Mouse (Mus musculus): ENCODE measurements around the gene Cstf3. TPM values are rescaled to one million over a fixed set of nuclear protein-coding genes. Genes with fewer than 3 reads are reported as not detected.
A peak's percentile ranks its signal among the peaks of the same experiment; 100 is the strongest.

The Cstf3 gene
- polyA plus RNA-seq, 1 experiment from 2014 or later: 49.2 TPM

DNA sequence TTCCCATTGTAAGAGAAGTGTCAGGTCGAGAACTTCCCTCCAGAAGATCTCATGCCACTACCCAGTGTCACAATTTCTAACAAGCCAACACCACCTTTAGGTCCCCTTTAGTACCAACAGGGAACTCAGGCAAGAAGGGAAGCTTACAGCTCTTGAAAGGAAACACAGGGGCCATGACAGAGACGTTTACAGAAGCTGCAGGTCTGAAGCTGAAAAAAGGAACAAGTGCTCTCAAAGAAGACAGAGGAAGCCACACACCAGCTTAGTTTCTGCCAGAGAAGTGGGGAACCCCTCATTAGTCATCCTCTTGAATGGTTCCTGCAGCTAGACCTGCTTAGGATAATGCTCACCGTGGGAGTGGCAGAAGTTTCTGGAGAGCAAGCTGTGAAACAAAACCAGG lies 96.9 kb downstream of the Cstf3 start:
- 56% methylated on average over 3 of the region's 3 CpGs for WGBS
- H3K9ac ChIP-seq: no peak overlapping the region

DNA sequence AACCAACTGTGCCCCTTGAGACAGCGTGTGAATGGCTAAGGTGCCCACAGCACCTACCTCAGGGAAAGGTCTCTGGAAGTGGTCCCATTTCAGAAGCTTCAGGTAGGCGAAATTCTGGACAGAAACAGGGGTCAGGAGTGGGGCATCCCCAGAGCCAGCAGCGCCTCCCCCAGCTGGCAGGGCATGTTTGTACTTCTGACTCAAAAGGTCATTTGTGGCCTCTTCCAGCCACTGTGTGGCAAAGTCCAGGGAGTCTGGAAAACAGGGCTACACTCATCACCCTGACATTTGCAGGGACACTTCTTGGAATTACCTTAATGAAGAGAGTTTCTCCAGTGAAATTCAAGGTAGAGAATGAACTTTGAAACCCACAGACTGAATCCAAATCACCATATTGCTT lies 98.0 kb downstream of the Cstf3 start:
- no peak for ATAC-seq (ENCODE audit: extremely low read depth, insufficient number of reproducible peaks, low FRiP score, low TSS enrichment)
- Histone ChIP-seq H3K27me3 (replicated peaks) (no peaks in the 10 kb centered on the region), H3K9me3 (no peaks in the 10 kb centered on the region), H3K4me3 (no peak overlapping the region), H3K4me2 (no peak overlapping the region), H3K9ac (no peak overlapping the region), H3K27ac (replicated peaks) (no peak overlapping the region), H3K4me1 (peaks cover 23% of the 10 kb centered on the region), H3K36me3 (peaks cover 9% of the 10 kb centered on the region)
- WGBS: 71% methylated on average over 3 of the region's 3 CpGs

More for the DNA sequence above, 96.9 kb downstream of the Cstf3 start:
- Histone ChIP-seq H3K4me2 (no peak overlapping the region), H3K27ac (replicated peaks) (no peak overlapping the region), H3K9me3 (no peaks in the 10 kb centered on the region), H3K4me3 (no peak overlapping the region), H3K36me3 (peaks cover 15% of the 10 kb centered on the region), H3K27me3 (replicated peaks) (no peaks in the 10 kb centered on the region), H3K4me1 (peaks cover 15% of the 10 kb centered on the region)
- no peak for ATAC-seq (ENCODE audit: extremely low read depth, insufficient number of reproducible peaks, low FRiP score, low TSS enrichment)

DNA sequence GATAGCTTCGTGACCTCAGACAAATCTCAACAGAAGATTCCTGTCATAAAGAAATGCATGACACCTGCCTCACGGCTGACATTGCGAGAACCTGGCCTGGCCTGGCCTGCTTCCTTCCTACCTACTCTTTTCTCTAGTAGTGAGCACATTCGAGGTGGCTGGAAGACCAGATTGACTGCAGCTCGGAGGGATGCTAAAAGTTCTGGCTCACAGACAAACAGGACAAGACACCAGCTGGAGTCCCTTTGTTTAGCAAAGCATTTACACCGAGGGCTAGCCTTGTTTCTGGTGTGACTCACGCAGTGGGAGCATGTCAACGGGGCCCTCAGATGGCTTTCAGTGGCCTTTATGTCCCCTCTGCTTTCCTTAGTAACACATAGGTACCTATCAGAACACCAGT lies 98.4 kb downstream of the Cstf3 start:
- Histone ChIP-seq H3K36me3 (peaks cover 5% of the 10 kb centered on the region), H3K9ac (no peak overlapping the region), H3K4me1 (peaks cover 23% of the 10 kb centered on the region), H3K27me3 (replicated peaks) (no peaks in the 10 kb centered on the region), H3K4me3 (no peak overlapping the region), H3K9me3 (no peaks in the 10 kb centered on the region), H3K4me2 (no peak overlapping the region), H3K27ac (replicated peaks) (no peak overlapping the region)
- WGBS: 76% methylated on average over 8 of the region's 8 CpGs
- ATAC-seq (ENCODE audit: extremely low read depth, insufficient number of reproducible peaks, low FRiP score, low TSS enrichment): no peak

DNA sequence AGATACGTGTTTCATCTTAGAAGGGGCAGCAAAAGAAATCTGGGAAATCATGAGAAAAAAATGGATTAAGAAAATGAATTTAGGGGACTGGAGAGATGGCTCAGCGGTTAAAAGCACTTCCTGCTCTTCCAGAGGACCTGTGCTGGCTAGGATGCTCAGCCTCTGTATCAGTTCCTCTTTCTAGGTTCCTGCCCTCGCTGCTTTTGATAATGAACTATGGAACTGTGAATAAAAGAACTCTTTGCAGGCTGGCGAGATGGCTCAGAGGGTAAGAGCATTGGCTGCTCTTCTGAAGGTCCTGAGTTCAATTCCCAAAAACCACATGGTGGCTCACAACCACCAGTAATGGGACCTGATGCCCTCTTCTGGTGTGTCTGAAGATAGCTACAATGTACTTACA lies 100.4 kb downstream of the Cstf3 start:
- Histone ChIP-seq H3K36me3 (no peaks in the 10 kb centered on the region), H3K9ac (no peak overlapping the region), H3K4me3 (no peak overlapping the region), H3K4me2 (no peak overlapping the region), H3K27ac (replicated peaks) (no peak overlapping the region), H3K27me3 (replicated peaks) (no peaks in the 10 kb centered on the region), H3K9me3 (no peaks in the 10 kb centered on the region), H3K4me1 (peaks cover 17% of the 10 kb centered on the region)
- WGBS: 75% methylated on average over 4 of the region's 4 CpGs
- no peak for ATAC-seq (ENCODE audit: extremely low read depth, insufficient number of reproducible peaks, low FRiP score, low TSS enrichment)

DNA sequence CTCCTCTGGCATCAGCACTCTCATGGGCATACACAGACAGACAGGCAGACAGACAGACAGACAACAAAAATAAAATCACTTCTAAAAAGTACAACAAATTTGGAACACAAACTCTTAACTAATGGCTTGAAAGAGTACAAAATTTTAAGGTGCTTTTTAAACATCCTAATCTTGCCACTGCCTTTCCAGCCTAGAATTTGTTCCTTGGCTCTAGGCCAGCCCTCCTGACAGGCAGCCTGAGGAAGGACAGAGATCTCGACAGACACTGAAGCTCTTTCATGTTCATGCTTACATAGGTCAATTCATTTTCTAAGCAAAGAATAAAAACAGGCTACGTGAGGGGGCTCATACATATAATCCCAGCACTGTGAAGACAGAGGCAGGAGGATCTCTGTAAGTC lies 102.2 kb downstream of the Cstf3 start:
- Histone ChIP-seq H3K27ac (replicated peaks) (no peak overlapping the region), H3K9ac (no peak overlapping the region), H3K9me3 (no peaks in the 10 kb centered on the region), H3K4me2 (no peak overlapping the region), H3K36me3 (peaks cover 4% of the 10 kb centered on the region; the same call in 1 of the 2 replicates), H3K4me1 (peaks cover 17% of the 10 kb centered on the region), H3K27me3 (replicated peaks) (no peaks in the 10 kb centered on the region), H3K4me3 (no peak overlapping the region)
- ATAC-seq (ENCODE audit: extremely low read depth, insufficient number of reproducible peaks, low FRiP score, low TSS enrichment): no peak
- 43% methylated on average over 2 of the region's 2 CpGs for WGBS

DNA sequence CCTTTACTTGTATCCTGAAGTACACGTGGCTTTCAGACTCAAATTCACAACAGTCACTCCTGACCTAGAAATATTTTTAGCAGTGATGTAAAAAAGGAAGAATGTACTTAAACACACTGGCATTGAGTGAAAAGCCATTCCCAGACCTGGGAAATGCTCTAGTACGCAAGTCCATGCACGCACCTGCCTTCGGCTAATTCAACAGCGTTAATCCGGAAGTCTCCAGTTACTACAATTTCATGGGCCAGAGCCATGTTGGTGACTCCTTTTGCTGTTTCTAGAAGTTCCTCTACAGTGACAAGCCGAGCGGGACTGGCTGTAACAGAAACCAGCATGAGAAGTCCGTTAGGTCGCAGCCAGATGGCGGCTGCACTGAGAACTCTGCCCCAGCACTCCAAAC lies 109.3 kb downstream of the Cstf3 start:
- no peak for ATAC-seq (ENCODE audit: extremely low read depth, insufficient number of reproducible peaks, low FRiP score, low TSS enrichment)
- WGBS: 78% methylated on average over 11 of the region's 11 CpGs
- H3K27ac ChIP-seq (replicated peaks): no peak overlapping the region
- H3K4me2 ChIP-seq: no peak overlapping the region
- H3K4me1 ChIP-seq: no peaks in the 10 kb centered on the region
- no peaks in the 10 kb centered on the region for H3K27me3 ChIP-seq (replicated peaks)
- H3K9ac ChIP-seq: no peak overlapping the region
- no peaks in the 10 kb centered on the region for H3K9me3 ChIP-seq
- no peak overlapping the region for H3K4me3 ChIP-seq
- H3K36me3 ChIP-seq: peaks cover 10% of the 10 kb centered on the region

DNA sequence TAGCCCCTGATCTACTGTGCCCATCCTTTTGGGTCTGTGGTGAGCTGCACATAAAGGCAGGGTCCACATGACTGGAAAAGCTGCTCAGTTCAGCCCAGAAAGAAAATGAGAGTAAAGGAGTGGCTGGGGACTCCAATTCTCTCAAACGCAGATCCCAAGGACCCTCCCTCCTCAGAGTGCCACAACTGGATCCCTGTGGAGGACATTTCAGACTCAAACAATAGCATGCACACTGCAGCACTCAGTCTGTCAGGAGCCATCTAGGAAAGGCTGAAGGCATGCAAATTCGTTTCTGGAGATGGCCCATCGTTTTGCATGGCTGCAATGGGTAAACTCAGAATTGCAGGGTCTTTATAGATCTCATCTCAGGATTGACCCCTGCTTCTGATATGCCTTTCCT lies 112.8 kb downstream of the Cstf3 start:
- Histone ChIP-seq H3K4me1 (no peaks in the 10 kb centered on the region), H3K4me3 (no peak overlapping the region), H3K27me3 (replicated peaks) (no peaks in the 10 kb centered on the region), H3K4me2 (no peak overlapping the region), H3K36me3 (peaks cover 19% of the 10 kb centered on the region), H3K27ac (replicated peaks) (no peak overlapping the region), H3K9me3 (no peaks in the 10 kb centered on the region), H3K9ac (no peak overlapping the region)
- no peak for ATAC-seq (ENCODE audit: extremely low read depth, insufficient number of reproducible peaks, low FRiP score, low TSS enrichment)
- WGBS: 76% methylated on average over 3 of the region's 3 CpGs

DNA sequence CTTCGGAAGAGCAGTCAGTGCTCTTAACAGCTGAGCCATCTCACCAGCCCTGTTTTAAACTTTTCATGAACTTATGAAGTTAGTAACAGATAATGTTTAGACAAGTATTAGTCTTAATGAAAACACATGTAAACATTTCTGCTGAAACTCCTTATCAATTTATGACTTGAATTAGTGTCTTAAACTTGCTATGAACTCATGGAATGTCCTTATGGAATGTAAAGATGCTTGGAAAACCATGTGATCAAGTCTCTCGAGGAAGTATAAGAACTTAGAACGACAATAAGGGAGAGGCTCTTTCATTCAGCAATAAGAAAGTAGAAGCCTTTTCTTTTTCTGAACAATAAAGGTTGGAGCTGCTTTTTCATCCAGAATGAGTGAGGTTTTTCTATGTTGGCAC lies 114.0 kb downstream of the Cstf3 start:
- Histone ChIP-seq H3K4me1 (no peaks in the 10 kb centered on the region), H3K9me3 (no peaks in the 10 kb centered on the region), H3K36me3 (peaks cover 19% of the 10 kb centered on the region), H3K4me3 (no peak overlapping the region), H3K27me3 (replicated peaks) (no peaks in the 10 kb centered on the region), H3K9ac (no peak overlapping the region), H3K4me2 (no peak overlapping the region), H3K27ac (replicated peaks) (no peak overlapping the region)
- no peak for ATAC-seq (ENCODE audit: extremely low read depth, insufficient number of reproducible peaks, low FRiP score, low TSS enrichment)
- 71% methylated on average over 3 of the region's 3 CpGs for WGBS

DNA sequence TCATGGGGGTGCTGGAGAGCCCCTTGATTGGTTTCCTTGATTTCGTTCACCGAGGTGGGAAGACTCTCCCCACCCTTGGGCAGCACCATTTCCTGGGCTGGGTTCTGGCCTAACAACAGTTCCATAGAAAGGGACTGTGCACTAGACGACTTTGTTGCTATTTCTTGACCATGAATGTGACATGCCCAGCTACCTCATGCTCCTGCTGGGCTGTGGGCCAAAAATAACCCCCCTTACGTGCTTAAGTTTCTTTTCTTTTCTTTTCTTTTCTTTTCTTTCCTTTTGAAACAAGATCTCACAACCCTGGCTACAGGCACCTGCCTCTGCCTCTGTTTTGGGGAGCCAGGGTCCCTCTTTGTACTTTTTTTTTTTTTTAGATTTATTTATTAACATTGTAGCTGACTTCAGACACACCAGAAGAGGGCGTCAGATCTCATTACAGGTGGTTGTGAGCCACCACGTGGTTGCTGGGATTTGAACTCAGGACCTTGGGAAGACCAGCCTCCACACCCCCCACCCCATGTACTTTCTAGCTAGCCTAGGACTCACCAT lies 119.5 kb downstream of the Cstf3 start:
- no peak for ATAC-seq (ENCODE audit: extremely low read depth, insufficient number of reproducible peaks, low FRiP score, low TSS enrichment)
- H3K9ac ChIP-seq: no peak overlapping the region

DNA sequence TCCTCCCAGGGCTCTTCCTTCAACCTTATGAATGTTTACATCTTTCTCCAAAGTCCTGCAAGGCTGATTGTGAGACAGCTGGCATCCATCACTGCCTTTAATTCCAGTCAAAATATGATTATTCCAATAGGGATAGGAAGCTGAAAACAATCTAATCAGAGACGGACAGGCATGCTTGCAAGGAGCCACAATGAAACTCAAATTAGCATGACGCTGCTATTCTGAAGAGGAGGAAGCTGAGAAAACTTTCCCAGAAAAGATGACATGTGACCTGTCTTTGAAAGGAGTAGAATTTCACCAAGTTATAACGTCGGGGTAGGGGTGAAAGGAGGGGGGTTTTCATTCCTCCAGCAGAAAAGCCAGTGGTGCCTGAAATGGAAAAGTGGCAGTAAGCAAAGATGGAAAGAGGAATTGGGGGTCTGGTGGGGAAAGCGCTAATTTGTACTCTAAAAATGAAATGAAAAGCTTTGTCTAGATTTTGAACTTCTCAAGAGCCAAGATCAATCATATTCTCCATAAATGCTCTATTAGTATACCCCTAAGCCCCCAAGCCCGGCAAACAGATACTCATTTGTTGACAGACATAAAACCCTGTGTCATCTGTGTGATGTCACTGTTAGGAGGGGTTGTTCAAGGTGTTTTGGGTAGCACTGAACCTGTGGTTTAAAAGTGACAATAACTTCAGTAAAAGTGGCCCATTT lies 120.5 kb downstream of the Cstf3 start:
- Histone ChIP-seq H3K4me3 (peak overlapping the region; percentile 83), H3K9me3 (no peaks in the 10 kb centered on the region), H3K4me1 (peaks cover 26% of the 10 kb centered on the region), H3K27me3 (replicated peaks) (peaks cover 5% of the 10 kb centered on the region; the same call in 1 of the 2 replicates), H3K27ac (replicated peaks) (no peak overlapping the region), H3K4me2 (peak overlapping the region; percentile 83), H3K36me3 (0 out of 2 replicates have a peak, but pooled peaks cover 2% of the 10 kb centered on the region), H3K9ac (no peak overlapping the region)
- 40% methylated on average over 6 of the region's 6 CpGs for WGBS
- ATAC-seq (ENCODE audit: extremely low read depth, insufficient number of reproducible peaks, low FRiP score, low TSS enrichment): no peak

More for the DNA sequence above, 119.5 kb downstream of the Cstf3 start:
- no peak overlapping the region for H3K27ac ChIP-seq (replicated peaks)
- peaks cover 26% of the 10 kb centered on the region for H3K4me1 ChIP-seq
- 38% methylated on average over 6 of the region's 6 CpGs for WGBS
- H3K27me3 ChIP-seq (replicated peaks): peaks cover 5% of the 10 kb centered on the region; the same call in 1 of the 2 replicates
- peaks cover 12% of the 10 kb centered on the region for H3K36me3 ChIP-seq
- H3K9me3 ChIP-seq: no peaks in the 10 kb centered on the region
- H3K4me2 ChIP-seq: no peak overlapping the region
- no peak overlapping the region for H3K4me3 ChIP-seq

DNA sequence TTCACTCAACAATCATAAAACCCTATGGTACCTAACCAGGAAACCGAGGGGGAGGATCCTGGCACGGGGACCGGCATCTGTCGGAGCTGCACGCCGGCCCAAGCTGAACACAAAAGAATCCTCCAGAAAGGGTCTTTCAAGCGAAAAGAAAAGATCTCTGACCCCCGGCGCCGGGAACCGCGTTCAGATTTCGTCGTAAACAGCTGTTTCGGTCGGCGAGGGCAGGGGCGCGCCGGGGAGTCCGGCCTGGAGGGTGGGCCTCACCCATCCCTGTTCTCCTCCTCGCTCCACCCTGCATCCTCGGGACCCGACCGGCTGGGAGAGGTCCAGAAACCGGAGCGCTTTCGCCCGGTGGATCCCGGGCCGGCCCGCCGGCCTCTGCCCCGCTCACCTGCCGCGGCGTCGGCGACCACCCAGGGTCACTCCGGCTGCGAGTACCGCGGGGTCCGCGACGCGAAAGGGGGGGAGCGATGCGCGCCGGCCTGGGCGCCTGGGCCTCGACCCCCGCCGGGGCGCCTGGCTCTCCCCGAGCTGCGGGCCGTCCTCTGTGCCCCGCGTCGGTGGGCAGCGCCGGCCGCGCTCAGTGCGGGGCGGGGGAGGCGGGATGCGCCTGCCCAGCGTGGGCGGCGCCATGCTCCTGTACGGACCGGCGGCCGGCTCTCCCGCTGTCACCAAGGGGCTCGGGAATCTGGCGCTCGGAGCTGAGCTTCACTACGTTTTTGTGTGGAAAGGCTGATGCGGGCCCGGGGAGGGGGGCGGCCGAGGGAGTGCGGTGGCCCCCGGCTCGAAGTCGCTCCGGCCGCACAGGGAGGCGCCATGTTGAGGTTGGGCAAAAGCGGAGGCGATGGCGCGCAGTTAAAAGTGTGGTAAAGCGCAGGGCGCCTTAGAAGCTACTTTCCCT lies 121.5 kb downstream of the Cstf3 start, which contains the start of gene Tcp11l1:
Gene Tcp11l1, minus strand, starts transcription at position 585 of the 901 bp plus-strand sequence.
- Histone ChIP-seq H3K4me2 (peak within 1 kb of the TSS; percentile 83), H3K4me1 (peaks cover 26% of the 10 kb centered on the region), H3K27me3 (replicated peaks) (peaks cover 5% of the 10 kb centered on the region; the same call in 1 of the 2 replicates), H3K4me3 (peak within 1 kb of the TSS; percentile 83), H3K9ac (peak within 1 kb of the TSS; percentile 90), H3K9me3 (no peaks in the 10 kb centered on the region), H3K36me3 (no peaks in the 10 kb centered on the region), H3K27ac (replicated peaks) (peak within 1 kb of the TSS; percentile 61)
- peak; percentile 70; the same call in 1 of the 2 replicates for ATAC-seq (ENCODE audit: extremely low read depth, insufficient number of reproducible peaks, low FRiP score, low TSS enrichment)
- WGBS: under 1% methylated on average over 94 of the region's 99 CpGs

Measured in heart, embryonic 13.5 days (tissue).